Mouse (Mus musculus): ENCODE results near the gene Ucp3.
"Not testable (repeated sequence)": the region's sequence is repeated elsewhere in the genome, so short reads cannot be mapped to it uniquely, and the experiment has no call there.

Ucp3 gene

GRCm38 (mm10) chr7:100473846-100474454, 1.2 kb downstream of the Ucp3 start:
- no peak for DNase-seq (ENCODE audit: low spot score)

GRCm38 (mm10) chr7:100474680-100475079, 1.9 kb downstream of the Ucp3 start:
- DNase-seq (ENCODE audit: low spot score): no peak

GRCm38 (mm10) chr7:100479100-100479822, 6.5 kb downstream of the Ucp3 start:
- DNase-seq (ENCODE audit: low spot score): no peak

- DNase-seq (ENCODE audit: low spot score): no peak
Observed at GRCm38 (mm10) chr7:100479823-100480164, 7.0 kb downstream of the Ucp3 start.

GRCm38 (mm10) chr7:100480175-100480574, 7.4 kb downstream of the Ucp3 start:
- no peak for DNase-seq (ENCODE audit: low spot score)

- not testable (repeated sequence) for DNase-seq (ENCODE audit: low spot score)
Observed at GRCm38 (mm10) chr7:100482046-100482445, 9.3 kb downstream of the Ucp3 start.

- no peak for DNase-seq (ENCODE audit: low spot score)
Observed at GRCm38 (mm10) chr7:100484493-100484892, 11.7 kb downstream of the Ucp3 start.

- no peak for DNase-seq (ENCODE audit: low spot score)
Observed at GRCm38 (mm10) chr7:100487301-100487700, 14.5 kb downstream of the Ucp3 start.

GRCm38 (mm10) chr7:100488474-100489048, 15.8 kb downstream of the Ucp3 start:
- no peak for DNase-seq (ENCODE audit: low spot score)

GRCm38 (mm10) chr7:100492391-100493116, 19.8 kb downstream of the Ucp3 start:
- DNase-seq (ENCODE audit: low spot score): no peak

GRCm38 (mm10) chr7:100493117-100493483, 20.3 kb downstream of the Ucp3 start, which contains the start of gene Ucp2:
Gene Ucp2 (plus strand): TSS chr7:100493337.
- peak; percentile 80 for DNase-seq (ENCODE audit: low spot score)

- peak; percentile 61 for DNase-seq (ENCODE audit: low spot score)
Observed at GRCm38 (mm10) chr7:100493484-100494414, 21.0 kb downstream of the Ucp3 start.

- DNase-seq (ENCODE audit: low spot score): no peak
Observed at GRCm38 (mm10) chr7:100494415-100494831, 21.6 kb downstream of the Ucp3 start.

GRCm38 (mm10) chr7:100495042-100495441, 22.3 kb downstream of the Ucp3 start:
- no peak for DNase-seq (ENCODE audit: low spot score)

- DNase-seq (ENCODE audit: low spot score): peak; percentile 80
Observed at GRCm38 (mm10) chr7:100495581-100496251, 22.9 kb downstream of the Ucp3 start.

GRCm38 (mm10) chr7:100496371-100496770, 23.6 kb downstream of the Ucp3 start:
- DNase-seq (ENCODE audit: low spot score): no peak

- no peak for DNase-seq (ENCODE audit: low spot score)
Observed at GRCm38 (mm10) chr7:100496791-100497190, 24.0 kb downstream of the Ucp3 start.

GRCm38 (mm10) chr7:100497402-100497801, 24.6 kb downstream of the Ucp3 start:
- DNase-seq (ENCODE audit: low spot score): no peak

GRCm38 (mm10) chr7:100497982-100498381, 25.2 kb downstream of the Ucp3 start:
- no peak for DNase-seq (ENCODE audit: low spot score)

GRCm38 (mm10) chr7:100499465-100499864, 26.7 kb downstream of the Ucp3 start:
- DNase-seq (ENCODE audit: low spot score): no peak

Measured in layer of hippocampus, adult 11-12 months (tissue).